Mouse (Mus musculus): ENCODE results near the gene Mef2b. TPM values are rescaled to one million over a fixed set of nuclear protein-coding genes. Genes with fewer than 3 reads are reported as not detected.

Mef2b gene
- polyA plus RNA-seq, 1 experiment from 2014 or later, result 0.74 TPM

- Histone ChIP-seq H3K9me3 (no peaks in the 10 kb centered on the region), H3K27me3 (ENCODE audit: poor library complexity, severe bottlenecking) (peaks cover 13% of the 10 kb centered on the region), H3K27ac (no peak overlapping the region), H3K4me3 (peak overlapping the region; percentile 65; the same call in 1 of the 2 replicates), H3K4me1 (peaks cover 39% of the 10 kb centered on the region), H3K36me3 (replicated peaks) (peaks cover 15% of the 10 kb centered on the region)
- WGBS, result 93% methylated on average over 7 of the region's 7 CpGs
- DNase-seq (ENCODE audit: extremely low spot score, low spot score), result no peak
These were observed 31.7 kb downstream of the Mef2b start for GRCm38 (mm10) chr8:70171240-70171639.

GRCm38 (mm10) chr8:70172043-70172681 is 32.7 kb downstream of the Mef2b start, which contains the start of gene Tmem161a:
TSS of gene Tmem161a (plus strand) at chr8:70172356.
- Histone ChIP-seq H3K4me3 (peak within 1 kb of the TSS; percentile 65), H3K4me1 (peaks cover 30% of the 10 kb centered on the region), H3K9me3 (no peaks in the 10 kb centered on the region), H3K27ac (peak within 1 kb of the TSS; percentile 85), H3K27me3 (ENCODE audit: poor library complexity, severe bottlenecking) (peaks cover 4% of the 10 kb centered on the region; the same call in 1 of the 2 replicates), H3K36me3 (replicated peaks) (peaks cover 25% of the 10 kb centered on the region)
- 3% methylated on average over 27 of the region's 27 CpGs for WGBS
- DNase-seq (ENCODE audit: extremely low spot score, low spot score), result peak; percentile 89

- 89% methylated on average over 5 of the region's 5 CpGs for WGBS
- Histone ChIP-seq H3K27ac (no peak overlapping the region), H3K4me3 (peak overlapping the region; percentile 65; the same call in 1 of the 2 replicates)
These were observed 33.8 kb downstream of the Mef2b start for GRCm38 (mm10) chr8:70173320-70173719.

GRCm38 (mm10) chr8:70174079-70174478 is 34.6 kb downstream of the Mef2b start:
- Histone ChIP-seq H3K36me3 (replicated peaks) (peaks cover 43% of the 10 kb centered on the region), H3K4me1 (peaks cover 29% of the 10 kb centered on the region), H3K4me3 (no peak overlapping the region), H3K9me3 (no peaks in the 10 kb centered on the region), H3K27me3 (ENCODE audit: poor library complexity, severe bottlenecking) (no peaks in the 10 kb centered on the region), H3K27ac (no peak overlapping the region)
- DNase-seq (ENCODE audit: extremely low spot score, low spot score), result no peak
- 93% methylated on average over 7 of the region's 7 CpGs for WGBS

More at GRCm38 (mm10) chr8:70173320-70173719, 33.8 kb downstream of the Mef2b start:
- Histone ChIP-seq H3K9me3 (no peaks in the 10 kb centered on the region), H3K27me3 (ENCODE audit: poor library complexity, severe bottlenecking) (no peaks in the 10 kb centered on the region), H3K4me1 (peaks cover 29% of the 10 kb centered on the region), H3K36me3 (replicated peaks) (peaks cover 35% of the 10 kb centered on the region)
- no peak for DNase-seq (ENCODE audit: extremely low spot score, low spot score)

GRCm38 (mm10) chr8:70178231-70178630 is 38.7 kb downstream of the Mef2b start:
- H3K9me3 ChIP-seq, result no peaks in the 10 kb centered on the region
- H3K27ac ChIP-seq, result no peak overlapping the region
- WGBS, result 97% methylated on average over 2 of the region's 2 CpGs
- peaks cover 78% of the 10 kb centered on the region for H3K36me3 ChIP-seq (replicated peaks)
- H3K4me3 ChIP-seq, result no peak overlapping the region
- H3K27me3 ChIP-seq (ENCODE audit: poor library complexity, severe bottlenecking), result no peaks in the 10 kb centered on the region
- no peak for DNase-seq (ENCODE audit: extremely low spot score, low spot score)
- peaks cover 17% of the 10 kb centered on the region for H3K4me1 ChIP-seq

GRCm38 (mm10) chr8:70179082-70179481 is 39.6 kb downstream of the Mef2b start:
- 95% methylated on average over 4 of the region's 4 CpGs for WGBS
- Histone ChIP-seq H3K36me3 (replicated peaks) (peaks cover 83% of the 10 kb centered on the region), H3K9me3 (no peaks in the 10 kb centered on the region), H3K27me3 (ENCODE audit: poor library complexity, severe bottlenecking) (no peaks in the 10 kb centered on the region), H3K27ac (no peak overlapping the region), H3K4me1 (peaks cover 10% of the 10 kb centered on the region), H3K4me3 (no peak overlapping the region)
- no peak for DNase-seq (ENCODE audit: extremely low spot score, low spot score)

GRCm38 (mm10) chr8:70181212-70181902 is 41.8 kb downstream of the Mef2b start:
- Histone ChIP-seq H3K4me1 (peaks cover 4% of the 10 kb centered on the region; the same call in 1 of the 2 replicates), H3K4me3 (no peak overlapping the region), H3K27ac (0 out of 2 replicates have a peak overlapping the region, but pooled peaks have one; percentile 20), H3K27me3 (ENCODE audit: poor library complexity, severe bottlenecking) (no peaks in the 10 kb centered on the region), H3K9me3 (no peaks in the 10 kb centered on the region), H3K36me3 (replicated peaks) (peaks cover 70% of the 10 kb centered on the region)
- DNase-seq (ENCODE audit: extremely low spot score, low spot score), result no peak
- WGBS, result 84% methylated on average over 16 of the region's 16 CpGs

- DNase-seq (ENCODE audit: extremely low spot score, low spot score), result no peak
- no peaks in the 10 kb centered on the region for H3K9me3 ChIP-seq
- H3K36me3 ChIP-seq (replicated peaks), result peaks cover 64% of the 10 kb centered on the region
- H3K4me3 ChIP-seq, result no peak overlapping the region
- 68% methylated on average over 2 of the region's 2 CpGs for WGBS
- H3K27ac ChIP-seq, result no peak overlapping the region
- H3K4me1 ChIP-seq, result peaks cover 4% of the 10 kb centered on the region; the same call in 1 of the 2 replicates
- H3K27me3 ChIP-seq (ENCODE audit: poor library complexity, severe bottlenecking), result no peaks in the 10 kb centered on the region
These were observed 42.4 kb downstream of the Mef2b start for GRCm38 (mm10) chr8:70181903-70182252.

GRCm38 (mm10) chr8:70183194-70183593 is 43.7 kb downstream of the Mef2b start:
- H3K4me1 ChIP-seq, result peaks cover 4% of the 10 kb centered on the region; the same call in 1 of the 2 replicates
- peaks cover 52% of the 10 kb centered on the region for H3K36me3 ChIP-seq (replicated peaks)
- H3K4me3 ChIP-seq, result no peak overlapping the region
- no peaks in the 10 kb centered on the region for H3K9me3 ChIP-seq
- no peak for DNase-seq (ENCODE audit: extremely low spot score, low spot score)
- WGBS, result 89% methylated on average over 4 of the region's 4 CpGs
- no peak overlapping the region for H3K27ac ChIP-seq
- H3K27me3 ChIP-seq (ENCODE audit: poor library complexity, severe bottlenecking), result no peaks in the 10 kb centered on the region

- no peak overlapping the region for H3K27ac ChIP-seq
These were observed 49.2 kb downstream of the Mef2b start for GRCm38 (mm10) chr8:70188707-70189106.

GRCm38 (mm10) chr8:70193238-70193637 is 53.7 kb downstream of the Mef2b start:
- H3K27me3 ChIP-seq (ENCODE audit: poor library complexity, severe bottlenecking), result no peaks in the 10 kb centered on the region
- no peak overlapping the region for H3K27ac ChIP-seq
- DNase-seq (ENCODE audit: extremely low spot score, low spot score), result no peak
- H3K4me3 ChIP-seq, result no peak overlapping the region
- no peaks in the 10 kb centered on the region for H3K9me3 ChIP-seq
- peaks cover 34% of the 10 kb centered on the region for H3K4me1 ChIP-seq
- no peaks in the 10 kb centered on the region for H3K36me3 ChIP-seq (replicated peaks)
- 70% methylated on average over 5 of the region's 5 CpGs for WGBS

More at GRCm38 (mm10) chr8:70188707-70189106, 49.2 kb downstream of the Mef2b start:
- no peak for DNase-seq (ENCODE audit: extremely low spot score, low spot score)
- Histone ChIP-seq H3K9me3 (no peaks in the 10 kb centered on the region), H3K27me3 (ENCODE audit: poor library complexity, severe bottlenecking) (no peaks in the 10 kb centered on the region), H3K4me1 (peaks cover 27% of the 10 kb centered on the region), H3K36me3 (replicated peaks) (0 out of 2 replicates have a peak, but pooled peaks cover 3% of the 10 kb centered on the region), H3K4me3 (no peak overlapping the region)
- 69% methylated on average over 7 of the region's 7 CpGs for WGBS

- no peaks in the 10 kb centered on the region for H3K9me3 ChIP-seq
- DNase-seq (ENCODE audit: extremely low spot score, low spot score), result no peak
- H3K27me3 ChIP-seq (ENCODE audit: poor library complexity, severe bottlenecking), result no peaks in the 10 kb centered on the region
- peaks cover 35% of the 10 kb centered on the region for H3K4me1 ChIP-seq
- 81% methylated on average over 3 of the region's 3 CpGs for WGBS
- no peak overlapping the region for H3K4me3 ChIP-seq
- no peak overlapping the region for H3K27ac ChIP-seq
- no peaks in the 10 kb centered on the region for H3K36me3 ChIP-seq (replicated peaks)
These were observed 54.7 kb downstream of the Mef2b start for GRCm38 (mm10) chr8:70194191-70194590.

GRCm38 (mm10) chr8:70195762-70196161 is 56.3 kb downstream of the Mef2b start:
- Histone ChIP-seq H3K27ac (no peak overlapping the region), H3K36me3 (replicated peaks) (no peaks in the 10 kb centered on the region), H3K4me3 (no peak overlapping the region), H3K9me3 (no peaks in the 10 kb centered on the region), H3K27me3 (ENCODE audit: poor library complexity, severe bottlenecking) (no peaks in the 10 kb centered on the region), H3K4me1 (peaks cover 26% of the 10 kb centered on the region)
- no peak for DNase-seq (ENCODE audit: extremely low spot score, low spot score)
- WGBS, result 83% methylated on average over 2 of the region's 2 CpGs

Data from forebrain, embryonic 10.5 days (tissue).